Mouse (Mus musculus): ENCODE data around the gene Tns1. TPM values are rescaled to one million over a fixed set of nuclear protein-coding genes. Genes with fewer than 3 reads are reported as not detected.

The Tns1 gene
- polyA plus RNA-seq, 1 experiment from 2014 or later, result 12.6 TPM

GRCm38 (mm10) chr1:73962668-73963371 lies 161.4 kb downstream of the Tns1 start:
- DNase-seq (ENCODE audit: low spot score), result no peak

GRCm38 (mm10) chr1:73962049-73962448 lies 162.2 kb downstream of the Tns1 start:
- no peak for DNase-seq (ENCODE audit: low spot score)

- DNase-seq (ENCODE audit: low spot score), result no peak
Observed at GRCm38 (mm10) chr1:73959758-73960157, 164.5 kb downstream of the Tns1 start.

- DNase-seq (ENCODE audit: low spot score), result no peak
Observed at GRCm38 (mm10) chr1:73959344-73959743, 164.9 kb downstream of the Tns1 start.

- DNase-seq (ENCODE audit: low spot score), result no peak
Observed at GRCm38 (mm10) chr1:73958210-73958983, 165.9 kb downstream of the Tns1 start.

GRCm38 (mm10) chr1:73957428-73957827 lies 166.8 kb downstream of the Tns1 start:
- no peak for DNase-seq (ENCODE audit: low spot score)

- DNase-seq (ENCODE audit: low spot score), result no peak
Observed at GRCm38 (mm10) chr1:73956320-73956719, 167.9 kb downstream of the Tns1 start.

- no peak for DNase-seq (ENCODE audit: low spot score)
Observed at GRCm38 (mm10) chr1:73955259-73955842, 168.9 kb downstream of the Tns1 start.

GRCm38 (mm10) chr1:73954614-73955013 lies 169.6 kb downstream of the Tns1 start:
- no peak for DNase-seq (ENCODE audit: low spot score)

GRCm38 (mm10) chr1:73954015-73954408 lies 170.2 kb downstream of the Tns1 start:
- DNase-seq (ENCODE audit: low spot score), result no peak

- no peak for DNase-seq (ENCODE audit: low spot score)
Observed at GRCm38 (mm10) chr1:73953317-73954014, 170.8 kb downstream of the Tns1 start.

- no peak for DNase-seq (ENCODE audit: low spot score)
Observed at GRCm38 (mm10) chr1:73952598-73952997, 171.7 kb downstream of the Tns1 start.

GRCm38 (mm10) chr1:73951178-73951577 lies 173.1 kb downstream of the Tns1 start:
- no peak for DNase-seq (ENCODE audit: low spot score)

- DNase-seq (ENCODE audit: low spot score), result no peak
Observed at GRCm38 (mm10) chr1:73948757-73949156, 175.5 kb downstream of the Tns1 start.

GRCm38 (mm10) chr1:73947525-73948304 lies 176.5 kb downstream of the Tns1 start:
- DNase-seq (ENCODE audit: low spot score), result no peak

GRCm38 (mm10) chr1:73946701-73947100 lies 177.5 kb downstream of the Tns1 start:
- DNase-seq (ENCODE audit: low spot score), result no peak

- DNase-seq (ENCODE audit: low spot score), result no peak
Observed at GRCm38 (mm10) chr1:73944393-73944792, 179.9 kb downstream of the Tns1 start.

- no peak for DNase-seq (ENCODE audit: low spot score)
Observed at GRCm38 (mm10) chr1:73943667-73944289, 180.5 kb downstream of the Tns1 start.

- no peak for DNase-seq (ENCODE audit: low spot score)
Observed at GRCm38 (mm10) chr1:73943255-73943654, 181.0 kb downstream of the Tns1 start.

GRCm38 (mm10) chr1:73942243-73942642 lies 182.0 kb downstream of the Tns1 start:
- no peak for DNase-seq (ENCODE audit: low spot score)
